Mouse (Mus musculus): ENCODE measurements around the gene Il17a. TPM values are rescaled to one million over a fixed set of nuclear protein-coding genes. Genes with fewer than 3 reads are reported as not detected.

Il17a gene
- total RNA-seq, 2 experiments from 2014 or later, result not detected

Small RNA genes lying within 50 kb of the gene (microRNA-seq; reads per million reads assigned to microRNA genes)
- 0 reads per million in 2 experiments for gene Mir133b

Other genes starting within 250 kb of the Il17a start
- under 1 TPM; 0.09 to 0.11 TPM for gene Pkhd1, start 112.8 kb upstream of the Il17a start, total RNA-seq (2021)
- not detected for gene Il17f, start 59.7 kb downstream of the Il17a start, total RNA-seq (2021)
- gene Mcm3, start 89.4 kb downstream of the Il17a start, total RNA-seq (2021), result 1 to 10 TPM; 2.5 to 2.7 TPM
- 10 to 100 TPM; 93.6 to 99.6 TPM for gene Paqr8, start 159.7 kb downstream of the Il17a start, total RNA-seq (2021)
- 1 to 10 TPM; 1.4 to 1.8 TPM for gene Efhc1, start 220.7 kb downstream of the Il17a start, total RNA-seq (2021)